Mouse (Mus musculus) urinary bladder, postnatal 4 days (tissue): ENCODE results near the gene Alpi.

ENCODE experiments used
- DNase-seq, 2 experiments: peaks; one replicate each; pipeline ENCODE4 v3.0.0; 2021 to 2022; ENCODE audit warnings: low spot score in 2 of 2

The Alpi gene

DNA sequence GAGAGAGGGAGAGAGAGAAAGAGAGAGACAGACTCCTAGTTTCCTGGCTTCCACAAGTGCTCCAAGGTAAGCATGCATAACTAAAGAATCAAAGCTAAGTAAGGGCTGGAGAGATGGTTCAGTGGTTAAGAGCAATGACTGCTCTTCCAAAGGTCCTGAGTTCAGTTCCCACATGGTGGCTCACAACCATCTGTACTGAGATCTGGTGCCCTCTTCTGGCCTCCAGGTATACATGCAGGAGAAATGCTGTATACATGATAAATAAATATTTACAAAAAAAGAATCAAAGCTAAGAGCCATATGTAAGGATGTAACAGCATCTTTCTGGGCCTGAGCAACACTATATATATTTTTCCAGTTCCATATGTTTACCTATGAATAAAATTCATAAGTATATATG, 40.5 kb downstream of the Alpi start:
- DNase-seq, result no peak

DNA sequence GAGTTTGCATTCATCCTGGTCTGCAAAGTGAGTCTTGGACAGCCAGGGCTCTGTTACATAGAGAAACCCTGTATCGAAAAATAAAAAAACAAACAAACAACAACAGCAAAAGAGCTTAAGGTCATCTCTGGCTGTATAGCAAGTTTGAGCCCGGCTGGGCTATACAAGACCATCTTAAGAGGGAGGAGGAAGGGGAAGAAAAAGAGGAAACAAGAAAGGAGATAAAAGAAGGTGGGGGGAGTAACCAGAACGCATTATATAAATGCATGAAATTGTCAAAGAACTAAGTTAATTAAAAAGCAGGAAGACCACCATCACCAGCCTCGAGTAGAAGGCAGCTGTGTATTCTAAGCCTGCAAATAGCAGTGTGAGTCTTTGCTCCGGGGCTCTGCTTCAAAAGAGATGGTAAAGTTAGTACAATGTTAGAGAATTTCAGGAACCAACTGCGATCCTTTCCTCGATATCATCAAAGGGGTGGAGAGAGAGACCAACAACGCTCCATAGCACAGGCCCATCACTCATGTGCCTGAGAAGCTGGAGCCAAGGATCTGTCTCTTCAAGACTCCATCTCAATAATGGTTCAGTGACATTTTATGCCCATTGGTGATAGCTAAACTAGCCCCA, 42.3 kb downstream of the Alpi start:
- no peak for DNase-seq

DNA sequence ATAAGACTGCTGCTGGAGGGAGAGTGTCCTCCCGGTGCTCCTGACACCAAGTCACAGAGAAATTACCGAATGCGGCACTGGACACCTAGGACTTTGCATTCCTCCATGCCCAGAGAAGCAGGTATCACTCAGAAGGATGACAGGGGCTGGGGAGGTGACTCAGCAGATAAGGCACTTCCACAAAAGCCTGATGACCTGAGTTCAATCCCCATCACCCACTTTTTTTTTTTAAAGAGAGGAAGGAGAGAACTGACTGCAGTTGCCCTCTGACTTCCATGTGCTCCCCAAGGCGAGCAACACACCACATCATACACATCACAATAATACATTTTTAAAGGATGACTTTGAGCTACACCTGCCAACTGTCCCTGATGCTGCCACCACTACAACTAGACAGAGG, 44.3 kb downstream of the Alpi start:
- no peak for DNase-seq

DNA sequence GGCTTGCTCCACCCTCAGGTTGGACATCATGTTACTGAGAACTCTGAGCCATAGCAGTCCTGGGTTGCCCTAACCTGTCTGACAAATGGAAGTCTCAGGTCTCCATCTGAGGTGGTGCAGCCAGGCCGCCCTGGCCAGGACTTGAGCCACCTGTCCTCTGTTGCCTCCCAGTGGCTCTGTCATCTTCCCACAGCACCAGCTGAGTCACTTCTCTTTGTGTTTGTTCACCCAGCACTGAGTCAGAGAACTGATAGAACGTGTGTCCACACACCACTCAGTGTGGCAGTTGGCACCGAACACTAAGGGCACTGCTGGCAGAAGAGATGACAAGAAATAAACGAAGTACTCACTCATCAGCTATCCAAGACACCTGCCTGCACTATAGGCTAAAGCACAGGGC, 50.0 kb downstream of the Alpi start:
- no peak for DNase-seq

DNA sequence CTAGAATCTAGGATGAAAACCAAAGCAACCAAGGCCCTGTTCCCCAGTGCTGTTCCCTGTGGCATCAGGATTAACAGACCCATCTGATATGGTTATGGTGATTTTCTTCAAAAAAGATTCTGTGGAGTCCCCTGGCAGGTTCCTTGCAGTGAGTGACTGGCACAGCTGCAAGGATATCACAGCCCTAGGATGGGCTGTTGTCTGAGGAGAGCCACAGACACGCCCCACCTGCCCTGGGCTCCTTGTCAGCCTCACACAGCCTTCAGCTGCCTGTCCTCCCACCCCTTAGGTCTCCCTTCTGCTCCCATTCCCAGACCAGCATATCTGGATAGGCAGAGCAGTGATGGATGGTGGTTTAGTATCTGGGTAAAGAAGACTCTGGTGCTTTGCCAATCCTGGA, 50.7 kb downstream of the Alpi start:
- no peak for DNase-seq

DNA sequence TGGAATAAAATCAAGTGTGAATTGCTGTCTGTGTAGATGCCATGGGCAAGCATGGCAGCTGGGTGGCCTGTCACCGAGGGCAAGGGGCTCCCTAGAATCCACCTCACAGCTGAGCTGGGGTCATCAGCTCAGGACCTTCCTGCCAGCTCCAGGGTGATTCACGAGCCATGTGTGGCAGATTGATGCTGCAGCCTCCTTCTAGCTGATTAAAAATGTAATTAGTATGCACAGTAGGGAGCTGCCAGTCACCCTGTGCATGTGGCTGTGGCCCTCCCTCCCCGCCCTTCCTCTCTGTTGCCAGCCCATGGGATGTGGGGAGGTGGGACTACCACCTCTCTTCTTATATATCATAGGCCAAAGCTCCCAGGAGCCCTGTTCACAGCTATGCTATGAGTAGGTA, 51.3 kb downstream of the Alpi start:
- no peak for DNase-seq
